Mouse (Mus musculus): ENCODE results near the gene Hcls1. TPM values are rescaled to one million over a fixed set of nuclear protein-coding genes. Genes with fewer than 3 reads are reported as not detected.

The Hcls1 gene
- total and polyA plus RNA-seq, 2 experiments from 2014 or later, result 3.9 to 4.7 TPM

DNA sequence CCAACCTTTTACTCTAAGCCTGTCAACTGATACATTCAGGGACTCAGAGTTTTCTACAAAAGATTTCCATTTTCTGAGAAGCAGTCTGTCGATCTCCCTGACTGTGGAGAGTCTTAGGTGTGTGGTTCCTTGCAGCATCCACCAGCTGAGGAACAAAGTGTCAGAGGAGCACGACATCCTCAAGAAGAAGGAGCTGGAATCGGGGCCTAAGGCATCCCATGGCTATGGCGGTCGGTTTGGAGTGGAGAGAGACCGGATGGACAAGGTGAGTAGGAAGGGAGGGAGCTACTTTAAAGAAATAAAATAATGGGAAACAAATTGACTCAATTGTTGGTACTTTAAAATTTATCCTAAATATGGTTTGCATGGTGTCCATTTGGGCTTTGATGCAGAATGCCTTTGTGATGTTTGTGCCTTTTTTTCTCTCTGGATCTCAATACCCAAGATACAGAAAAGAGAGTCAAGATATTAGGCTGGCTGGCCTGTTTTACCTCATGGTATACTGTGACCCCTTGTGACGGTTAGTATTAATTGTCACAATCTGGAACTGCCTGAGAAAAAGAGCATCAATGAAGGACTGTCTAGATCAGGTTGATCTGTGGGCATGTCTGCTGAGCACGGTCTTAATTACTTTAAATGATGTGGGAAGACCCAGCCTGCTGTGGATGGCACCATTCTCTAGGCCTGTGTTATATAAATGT lies 11.8 kb downstream of the Hcls1 start:
- no peaks in the 10 kb centered on the region for H3K9me3 ChIP-seq (replicated peaks; ENCODE audit: control insufficient read depth, low read length)
- no peak overlapping the region for H3K4me2 ChIP-seq (ENCODE audit: low read depth, low read length)
- peaks cover 4% of the 10 kb centered on the region; the same call in 1 of the 2 replicates for H3K4me1 ChIP-seq (ENCODE audit: control insufficient read depth, insufficient read depth)
- H3K27me3 ChIP-seq (ENCODE audit: control insufficient read depth, insufficient read depth, low read length), result no peaks in the 10 kb centered on the region
- TF ChIP-seq CTCF (IDR thresholded peaks at IDR 0.05; ENCODE audit: low read depth), result no peak
- no peak for TF ChIP-seq EP300 (IDR thresholded peaks at IDR 0.05; ENCODE audit: low read depth)
- H3K9ac ChIP-seq (replicated peaks; ENCODE audit: low read depth, low read length), result no peak overlapping the region
- no peak overlapping the region for H3K4me3 ChIP-seq (ENCODE audit: low read depth, low read length)
- no peak overlapping the region for H3K27ac ChIP-seq (ENCODE audit: low read depth)
- DNase-seq (ENCODE audit: low spot score) (no peak), ATAC-seq (ENCODE audit: insufficient read depth, low read depth) (no peak)
- 85% methylated on average over 8 of the region's 8 CpGs for WGBS
- no peaks in the 10 kb centered on the region for H3K36me3 ChIP-seq (replicated peaks; ENCODE audit: control insufficient read depth, insufficient read depth, low read length)

- Histone ChIP-seq H3K27me3 (ENCODE audit: control insufficient read depth, insufficient read depth, low read length) (no peaks in the 10 kb centered on the region), H3K4me1 (ENCODE audit: control insufficient read depth, insufficient read depth) (no peaks in the 10 kb centered on the region), H3K36me3 (replicated peaks; ENCODE audit: control insufficient read depth, insufficient read depth, low read length) (no peaks in the 10 kb centered on the region), H3K4me3 (ENCODE audit: low read depth, low read length) (no peak overlapping the region), H3K4me2 (ENCODE audit: low read depth, low read length) (no peak overlapping the region), H3K9ac (replicated peaks; ENCODE audit: low read depth, low read length) (no peak overlapping the region), H3K27ac (ENCODE audit: low read depth) (no peak overlapping the region), H3K9me3 (replicated peaks; ENCODE audit: control insufficient read depth, low read length) (no peaks in the 10 kb centered on the region)
- DNase-seq (ENCODE audit: low spot score) (no peak), ATAC-seq (ENCODE audit: insufficient read depth, low read depth) (no peak)
- no peak for TF ChIP-seq EP300 (IDR thresholded peaks at IDR 0.05; ENCODE audit: low read depth)
- TF ChIP-seq CTCF (IDR thresholded peaks at IDR 0.05; ENCODE audit: low read depth), result no peak
- 67% methylated on average over 4 of the region's 4 CpGs for WGBS
These were observed 12.9 kb downstream of the Hcls1 start for GRCm38 (mm10) chr16:36947646-36948197.

- H3K27ac ChIP-seq (ENCODE audit: low read depth), result no peak overlapping the region
- H3K4me1 ChIP-seq (ENCODE audit: control insufficient read depth, insufficient read depth), result no peaks in the 10 kb centered on the region
- no peaks in the 10 kb centered on the region for H3K27me3 ChIP-seq (ENCODE audit: control insufficient read depth, insufficient read depth, low read length)
- no peak overlapping the region for H3K4me2 ChIP-seq (ENCODE audit: low read depth, low read length)
- TF ChIP-seq CTCF (IDR thresholded peaks at IDR 0.05; ENCODE audit: low read depth), result no peak
- TF ChIP-seq EP300 (IDR thresholded peaks at IDR 0.05; ENCODE audit: low read depth), result no peak
- DNase-seq (ENCODE audit: low spot score) (no peak), ATAC-seq (ENCODE audit: insufficient read depth, low read depth) (no peak)
- H3K4me3 ChIP-seq (ENCODE audit: low read depth, low read length), result no peak overlapping the region
- no peaks in the 10 kb centered on the region for H3K36me3 ChIP-seq (replicated peaks; ENCODE audit: control insufficient read depth, insufficient read depth, low read length)
- 56% methylated on average over 8 of the region's 8 CpGs for WGBS
- H3K9me3 ChIP-seq (replicated peaks; ENCODE audit: control insufficient read depth, low read length), result no peaks in the 10 kb centered on the region
- no peak overlapping the region for H3K9ac ChIP-seq (replicated peaks; ENCODE audit: low read depth, low read length)
These were observed 15.0 kb downstream of the Hcls1 start for GRCm38 (mm10) chr16:36949614-36950336.

DNA sequence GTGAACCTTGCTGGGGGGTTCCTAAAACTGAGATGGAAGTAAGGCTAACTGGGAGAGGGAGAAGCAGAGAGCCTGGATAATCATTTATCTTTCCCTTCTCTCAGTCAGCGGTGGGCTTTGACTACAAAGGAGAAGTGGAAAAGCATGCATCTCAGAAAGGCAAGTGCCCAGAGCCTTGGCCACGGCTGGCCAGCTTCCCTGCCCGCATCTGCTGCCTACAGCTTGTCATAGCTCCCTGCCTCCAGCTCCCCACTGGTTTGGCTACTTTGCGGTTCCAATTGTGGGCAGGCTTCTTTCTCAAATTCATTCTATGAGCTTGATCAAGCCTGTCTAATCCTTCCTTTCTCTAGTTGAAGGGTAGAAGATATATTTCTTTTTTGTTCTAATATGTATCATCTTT lies 16.2 kb downstream of the Hcls1 start:
- H3K9me3 ChIP-seq (replicated peaks; ENCODE audit: control insufficient read depth, low read length), result no peaks in the 10 kb centered on the region

DNA sequence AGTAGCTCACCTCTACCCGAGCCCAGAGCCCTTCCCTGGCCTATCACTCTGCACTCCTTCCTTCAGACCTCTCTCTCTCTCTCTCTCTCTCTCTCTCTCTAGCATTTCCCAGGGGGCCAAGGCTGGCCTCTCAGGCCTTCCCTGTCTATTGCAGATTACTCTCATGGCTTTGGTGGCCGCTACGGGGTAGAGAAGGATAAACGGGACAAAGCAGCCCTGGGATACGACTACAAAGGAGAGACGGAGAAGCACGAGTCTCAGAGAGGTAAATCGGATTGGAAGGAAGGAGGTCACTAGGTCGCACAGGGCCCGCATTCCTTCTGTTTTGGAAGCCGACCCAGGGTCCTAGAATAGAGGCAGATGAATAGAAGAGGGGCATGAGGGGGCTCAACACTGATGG lies 20.3 kb downstream of the Hcls1 start:
- no peak overlapping the region for H3K27ac ChIP-seq (ENCODE audit: low read depth)
- H3K36me3 ChIP-seq (replicated peaks; ENCODE audit: control insufficient read depth, insufficient read depth, low read length), result no peaks in the 10 kb centered on the region
- DNase-seq (ENCODE audit: low spot score) (no peak), ATAC-seq (ENCODE audit: insufficient read depth, low read depth) (no peak)
- H3K9me3 ChIP-seq (replicated peaks; ENCODE audit: control insufficient read depth, low read length), result no peaks in the 10 kb centered on the region
- no peaks in the 10 kb centered on the region for H3K4me1 ChIP-seq (ENCODE audit: control insufficient read depth, insufficient read depth)
- whole genome bisulfite sequencing, result 75% methylated on average over 11 of the region's 11 CpGs
- H3K4me2 ChIP-seq (ENCODE audit: low read depth, low read length), result no peak overlapping the region
- H3K4me3 ChIP-seq (ENCODE audit: low read depth, low read length), result no peak overlapping the region
- no peaks in the 10 kb centered on the region for H3K27me3 ChIP-seq (ENCODE audit: control insufficient read depth, insufficient read depth, low read length)
- TF ChIP-seq EP300 (IDR thresholded peaks at IDR 0.05; ENCODE audit: low read depth), result no peak
- TF ChIP-seq CTCF (IDR thresholded peaks at IDR 0.05; ENCODE audit: low read depth), result no peak
- no peak overlapping the region for H3K9ac ChIP-seq (replicated peaks; ENCODE audit: low read depth, low read length)

More for the DNA sequence above, 16.2 kb downstream of the Hcls1 start:
- H3K36me3 ChIP-seq (replicated peaks; ENCODE audit: control insufficient read depth, insufficient read depth, low read length), result no peaks in the 10 kb centered on the region
- DNase-seq (ENCODE audit: low spot score), result no peak
- no peak overlapping the region for H3K4me2 ChIP-seq (ENCODE audit: low read depth, low read length)
- H3K4me3 ChIP-seq (ENCODE audit: low read depth, low read length), result no peak overlapping the region
- H3K27me3 ChIP-seq (ENCODE audit: control insufficient read depth, insufficient read depth, low read length), result no peaks in the 10 kb centered on the region
- no peak overlapping the region for H3K9ac ChIP-seq (replicated peaks; ENCODE audit: low read depth, low read length)
- WGBS, result 60% methylated on average over 4 of the region's 4 CpGs
- no peak overlapping the region for H3K27ac ChIP-seq (ENCODE audit: low read depth)
- no peak for ATAC-seq (ENCODE audit: insufficient read depth, low read depth)
- no peaks in the 10 kb centered on the region for H3K4me1 ChIP-seq (ENCODE audit: control insufficient read depth, insufficient read depth)
- TF ChIP-seq EP300 (IDR thresholded peaks at IDR 0.05; ENCODE audit: low read depth) (no peak), CTCF (IDR thresholded peaks at IDR 0.05; ENCODE audit: low read depth) (no peak)

All from heart, postnatal 0 days (tissue).